Mouse (Mus musculus): ENCODE measurements at regions not wholly inside any gene's neighbourhood (a gene's known extent, or its start where the extent isn't known, plus 50 kb on each side); places are given as distances from the start of the nearest gene placed in this dataset.
"Not testable (repeated sequence)": the region's sequence is repeated elsewhere in the genome, so short reads cannot be mapped to it uniquely, and the experiment has no call there.

GRCm38 (mm10) chr17:13432256-13432655 is 77.9 kb downstream of the Tcp10c start:
- DNase-seq (ENCODE audit: low read depth, low spot score) = not testable (repeated sequence)

- DNase-seq (ENCODE audit: low read depth, low spot score) = not testable (repeated sequence)
Measured at GRCm38 (mm10) chr17:13434146-13434545, 79.8 kb downstream of the Tcp10c start.

GRCm38 (mm10) chr17:13438790-13439189 is 84.4 kb downstream of the Tcp10c start:
- DNase-seq (ENCODE audit: low read depth, low spot score) = not testable (repeated sequence)

- DNase-seq (ENCODE audit: low read depth, low spot score) = not testable (repeated sequence)
Measured at GRCm38 (mm10) chr17:13440708-13441530, 86.5 kb downstream of the Tcp10c start.

- DNase-seq (ENCODE audit: low read depth, low spot score) = not testable (repeated sequence)
Measured at GRCm38 (mm10) chr17:13442229-13442628, 87.9 kb downstream of the Tcp10c start.

GRCm38 (mm10) chr17:13456869-13457600 is 102.7 kb downstream of the Tcp10c start:
- not testable (repeated sequence) for DNase-seq (ENCODE audit: low read depth, low spot score)

GRCm38 (mm10) chr17:13457942-13458341 is 103.6 kb downstream of the Tcp10c start:
- DNase-seq (ENCODE audit: low read depth, low spot score) = not testable (repeated sequence)

- DNase-seq (ENCODE audit: low read depth, low spot score) = not testable (repeated sequence)
Measured at GRCm38 (mm10) chr17:13458814-13459213, 104.4 kb downstream of the Tcp10c start.

- not testable (repeated sequence) for DNase-seq (ENCODE audit: low read depth, low spot score)
Measured at GRCm38 (mm10) chr17:13462663-13463062, 108.3 kb downstream of the Tcp10c start.

GRCm38 (mm10) chr17:13465822-13466221 is 111.5 kb downstream of the Tcp10c start:
- not testable (repeated sequence) for DNase-seq (ENCODE audit: low read depth, low spot score)

GRCm38 (mm10) chr17:13469867-13470380 is 115.6 kb downstream of the Tcp10c start:
- DNase-seq (ENCODE audit: low read depth, low spot score) = not testable (repeated sequence)

- DNase-seq (ENCODE audit: low read depth, low spot score) = peak; percentile 58
Measured at GRCm38 (mm10) chr17:13472460-13473062, 118.2 kb downstream of the Tcp10c start.

- no peak for DNase-seq (ENCODE audit: low read depth, low spot score)
Measured at GRCm38 (mm10) chr17:13474310-13475094, 120.1 kb downstream of the Tcp10c start.

GRCm38 (mm10) chr17:13478866-13479571 is 124.6 kb downstream of the Tcp10c start:
- no peak for DNase-seq (ENCODE audit: low read depth, low spot score)

GRCm38 (mm10) chr17:13479572-13480063 is 125.2 kb downstream of the Tcp10c start:
- DNase-seq (ENCODE audit: low read depth, low spot score) = no peak

GRCm38 (mm10) chr17:13481445-13482085 is 127.2 kb downstream of the Tcp10c start:
- no peak for DNase-seq (ENCODE audit: low read depth, low spot score)

GRCm38 (mm10) chr17:13482136-13482535 is 127.8 kb downstream of the Tcp10c start:
- DNase-seq (ENCODE audit: low read depth, low spot score) = no peak

- peak; percentile 50 for DNase-seq (ENCODE audit: low read depth, low spot score)
Measured at GRCm38 (mm10) chr17:13487291-13488215, 133.2 kb downstream of the Tcp10c start.
